Mouse (Mus musculus) heart, postnatal 0 days (tissue): ENCODE measurements around the gene Snrnp25.

Experiments
- CTCF ChIP-seq: IDR thresholded peaks from 2 replicates; pipeline ENCODE4 v1.5.1; 2016; ENCODE audit warnings: antibody characterized with exemption, control low read depth, low read depth
- EP300 ChIP-seq: IDR thresholded peaks from 2 replicates; pipeline ENCODE4 v1.6.1; 2016; ENCODE audit warnings: antibody characterized with exemption, low read depth

DNA sequence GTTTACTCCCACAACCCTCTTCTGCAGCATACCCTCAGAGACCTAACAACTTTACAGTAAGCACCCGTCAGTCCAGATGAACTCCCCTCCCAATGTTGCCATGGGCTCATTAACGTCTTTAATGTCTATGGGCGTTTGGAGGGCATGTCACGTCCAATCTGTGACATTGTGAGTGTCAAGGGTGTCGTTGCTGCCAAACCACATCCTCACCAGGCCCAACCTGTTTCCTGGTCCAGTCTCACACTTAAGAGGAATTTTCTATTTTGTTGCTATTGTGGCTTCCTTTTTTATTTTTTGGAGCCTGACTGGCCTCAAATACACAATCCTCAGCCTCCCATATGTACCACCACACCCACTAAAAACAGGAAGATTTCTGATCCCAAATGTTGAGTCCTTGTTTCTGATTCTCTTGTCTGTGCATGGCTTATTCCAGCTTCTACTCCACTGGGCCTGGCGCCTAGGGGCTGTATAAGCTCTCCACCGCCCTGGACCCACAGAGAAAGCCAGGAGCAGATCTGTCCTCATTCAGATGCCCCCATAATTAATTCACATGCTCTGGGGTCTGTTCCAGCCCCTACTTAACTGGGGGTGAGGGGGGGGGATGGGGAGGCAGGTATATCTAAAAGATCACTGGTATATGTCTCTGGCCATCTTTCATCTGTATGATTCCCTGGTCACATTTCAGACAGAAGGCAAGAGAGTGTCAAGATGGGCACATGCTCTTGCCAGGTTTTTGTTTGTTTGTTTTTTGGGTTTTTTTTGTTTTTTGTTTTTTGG, 48.2 kb upstream of the Snrnp25 start:
- TF ChIP-seq CTCF (no peak), EP300 (no peak)
